Mouse (Mus musculus) liver, embryonic 11.5 days (tissue): Measurements from ENCODE around the gene Pde1c. TPM values are rescaled to one million over a fixed set of nuclear protein-coding genes. Genes with fewer than 3 reads are reported as not detected.
"Not testable (repeated sequence)": the region's sequence is repeated elsewhere in the genome, so short reads cannot be mapped to it uniquely, and the experiment has no call there.

Source experiments
- ATAC-seq: fragments of 200-750 bp; cut with Nextera tagmentation; replicated peaks from 2 replicates; pipeline ENCODE4 v1.8.0; 2017; ENCODE audit warnings: moderate number of reproducible peaks, mild to moderate bottlenecking, moderate TSS enrichment, moderate library complexity; ENCODE audit not compliant: low FRiP score
- DNase-seq: peaks from one replicate; pipeline ENCODE4 v3.0.0-alpha.2; 2017; ENCODE audit warnings: low spot score
- H3K27ac ChIP-seq: fragments of 300-500 bp; sonication (generic); 2 replicates; pipeline ENCODE4 v1.5.1; 2014; ENCODE audit warnings: mild to moderate bottlenecking, low read depth, low read length, control low read depth
- H3K27me3 ChIP-seq: fragments of 300-500 bp; sonication (generic); replicated peaks from 2 replicates; pipeline ENCODE4 v1.6.1; 2014; ENCODE audit warnings: low read length, mixed read lengths; ENCODE audit not compliant: control insufficient read depth, insufficient read depth
- H3K36me3 ChIP-seq: fragments of 300-500 bp; sonication (generic); 2 replicates; pipeline ENCODE4 v1.6.1; 2014; ENCODE audit warnings: mild to moderate bottlenecking, low read length, moderate library complexity, mixed read lengths; ENCODE audit not compliant: control insufficient read depth, insufficient read depth
- H3K4me1 ChIP-seq: fragments of 300-500 bp; sonication (generic); replicated peaks from 2 replicates; pipeline ENCODE4 v1.6.1; 2014; ENCODE audit warnings: low read length, mixed read lengths; ENCODE audit not compliant: control insufficient read depth, insufficient read depth
- H3K4me2 ChIP-seq: fragments of 300-500 bp; sonication (generic); 2 replicates; pipeline ENCODE4 v1.6.1; 2014; ENCODE audit warnings: mild to moderate bottlenecking, control low read depth, moderate library complexity
- H3K4me3 ChIP-seq: fragments of 300-500 bp; sonication (generic); 2 replicates; pipeline ENCODE4 v1.5.1; 2014; ENCODE audit warnings: low read depth, low read length, control low read depth
- H3K9ac ChIP-seq: fragments of 300-500 bp; sonication (generic); 2 replicates; pipeline ENCODE4 v1.6.1; 2014; ENCODE audit warnings: low read depth, low read length, control low read depth
- H3K9me3 ChIP-seq: fragments of 300-500 bp; sonication (generic); 2 replicates; pipeline ENCODE4 v1.6.1; 2016; ENCODE audit warnings: low read length, inconsistent platforms, mixed read lengths; ENCODE audit not compliant: control insufficient read depth
- WGBS: fragments of 180-500 bp; shearing (Covaris S2); extraction: QIAGEN DNeasy Blood & Tissue Kit; methylation state at CpG from one replicate; pipeline ENCODE4 v1.1.7; 2014; 5-methylcytosine and 5-hydroxymethylcytosine counted together
- polyA plus RNA-seq: library from polyadenylated mRNA; unstranded; fragments of >200 nt; fragmentation: Nextera tagmentation; extraction: Ambion mirVana; gene quantifications from 2 replicates; pipeline ENCODE4 v1.2.1, GENCODE M21; 2014

Pde1c gene
- polyA plus RNA-seq: 0.70 and 0.89 TPM in 2 replicates

DNA sequence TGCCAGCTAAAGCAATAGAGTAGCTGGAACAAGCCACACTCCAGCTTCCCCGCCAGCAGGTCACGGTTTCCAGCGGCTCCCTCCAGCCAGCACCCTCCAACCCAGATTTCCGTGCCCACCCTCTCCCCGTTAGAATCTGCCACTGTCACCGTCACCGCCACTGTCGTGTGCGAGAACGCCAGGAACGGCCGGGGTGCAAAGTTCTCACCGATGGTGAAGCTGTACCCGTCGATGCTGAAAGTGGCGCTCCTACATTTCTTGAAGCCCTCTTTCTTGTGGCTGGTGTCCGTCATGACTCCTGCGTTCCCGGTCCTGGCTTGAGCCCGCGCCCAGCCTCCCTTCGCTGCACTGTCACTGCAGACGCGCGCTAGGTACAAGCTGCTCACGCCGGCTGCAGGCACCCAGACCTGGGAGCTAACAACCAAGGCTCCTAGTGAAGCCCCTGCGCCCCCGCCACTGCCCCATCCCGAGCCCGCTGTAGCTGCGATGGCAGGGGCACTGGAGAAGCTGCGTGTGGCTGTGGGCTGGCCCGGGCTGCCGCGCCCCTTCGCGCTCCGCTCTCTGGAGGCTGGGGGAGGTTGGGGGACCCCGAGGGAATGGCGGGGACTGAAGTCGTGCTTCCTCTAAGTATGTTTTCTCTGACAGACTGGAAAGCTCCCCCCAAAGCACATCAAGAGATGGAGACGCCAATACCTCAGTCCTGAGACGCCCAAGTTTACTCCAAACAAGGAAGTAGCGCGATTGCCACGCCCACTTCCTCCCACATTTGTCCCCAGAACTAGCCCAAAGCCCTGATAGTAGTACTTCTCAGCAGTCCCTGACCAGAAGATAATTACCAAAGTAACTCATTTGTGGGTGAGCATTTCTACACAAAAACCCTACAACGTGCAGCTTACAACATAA lies at the start of gene Pde1c:
Pde1c (minus strand) TSS at position 634 of the 903 bp plus-strand sequence.
- no peaks in the 10 kb centered on the region for H3K4me1 ChIP-seq
- ATAC-seq (peak; percentile 77), DNase-seq (peak; percentile 64)
- H3K27ac ChIP-seq: no peak within 1 kb of the TSS
- no peaks in the 10 kb centered on the region for H3K9me3 ChIP-seq
- H3K27me3 ChIP-seq: peaks cover 6% of the 10 kb centered on the region; the same call in 1 of the 2 replicates
- WGBS: under 1% methylated on average over 48 of the region's 48 CpGs
- peak within 1 kb of the TSS; percentile 41 for H3K9ac ChIP-seq
- peak within 1 kb of the TSS; percentile 99 for H3K4me2 ChIP-seq
- peak within 1 kb of the TSS; percentile 64 for H3K4me3 ChIP-seq
- no peaks in the 10 kb centered on the region for H3K36me3 ChIP-seq

DNA sequence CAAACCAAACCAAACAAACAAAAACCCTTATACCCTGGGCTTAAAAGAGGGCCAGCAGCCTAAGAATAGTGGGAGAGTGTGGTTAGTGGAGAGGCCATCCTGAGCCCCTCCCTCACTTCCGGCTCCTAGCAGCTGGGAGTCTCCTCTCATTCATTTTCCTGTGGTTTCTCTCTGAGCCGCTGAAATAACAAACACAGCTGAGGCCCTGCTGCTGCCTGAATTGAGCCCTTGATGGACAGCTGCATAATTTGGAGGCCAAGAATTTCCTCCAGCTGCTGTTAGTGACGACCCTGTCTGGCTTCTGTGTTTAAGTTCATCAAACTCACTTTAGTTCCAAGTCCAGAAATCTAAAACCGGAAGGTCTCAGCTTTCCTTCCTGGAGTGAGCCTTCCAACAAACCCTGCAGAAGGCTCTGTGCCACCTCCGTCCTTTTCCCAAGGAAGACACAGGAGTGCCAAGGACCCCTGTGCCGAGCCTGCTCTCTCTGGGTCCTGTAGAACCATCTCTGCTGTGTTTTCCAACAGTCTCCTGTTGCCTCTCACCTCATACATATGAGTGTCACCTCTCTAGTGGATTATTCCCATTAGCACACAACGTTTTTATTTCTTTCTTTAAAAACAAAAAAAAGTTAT lies 48.2 kb upstream of the Pde1c start:
- ATAC-seq: peak; percentile 54

DNA sequence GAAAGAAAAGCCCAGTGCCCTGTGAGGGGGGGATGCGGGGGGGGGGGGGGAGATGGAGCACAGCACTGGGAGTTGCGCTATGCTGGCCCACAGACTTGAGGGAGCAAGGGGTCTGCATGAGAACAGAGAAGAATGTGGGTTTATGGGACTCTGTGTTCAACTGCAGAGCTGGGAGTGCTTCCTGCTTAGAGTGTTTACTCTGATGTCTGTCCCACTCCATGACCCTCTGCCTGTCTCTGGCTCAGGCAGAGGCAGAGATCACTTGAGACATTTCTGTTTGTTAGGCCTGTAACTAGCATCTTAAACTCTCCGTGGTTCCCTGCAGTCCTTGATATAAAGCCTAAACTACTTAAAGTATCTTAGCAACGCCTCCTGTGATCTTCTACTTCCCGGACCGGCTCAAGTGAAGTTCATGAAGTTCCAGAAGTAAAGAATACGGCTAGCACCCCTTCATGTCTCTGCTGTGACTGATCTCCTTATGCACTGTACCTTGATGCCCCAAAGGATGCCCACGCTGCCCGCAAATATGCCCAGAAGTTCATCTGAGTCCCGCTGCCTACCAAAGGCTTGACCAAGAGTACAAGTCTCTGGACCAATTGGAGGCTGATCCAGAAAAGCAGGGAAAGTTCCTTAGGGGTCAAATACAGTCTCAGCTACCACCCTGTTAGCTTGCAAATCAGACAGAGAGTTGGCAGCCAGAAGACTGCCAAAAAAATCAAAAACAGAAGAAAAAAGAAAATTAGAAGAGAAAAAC lies 47.5 kb upstream of the Pde1c start:
- no peak for ATAC-seq
- Histone ChIP-seq H3K9me3 (no peaks in the 10 kb centered on the region), H3K4me3 (no peak overlapping the region), H3K36me3 (no peaks in the 10 kb centered on the region), H3K9ac (no peak overlapping the region), H3K4me2 (no peak overlapping the region), H3K27me3 (no peaks in the 10 kb centered on the region), H3K27ac (0 out of 2 replicates have a peak overlapping the region, but pooled peaks have one; percentile 25), H3K4me1 (peaks cover 3% of the 10 kb centered on the region; the same call in 1 of the 2 replicates)
- DNase-seq: no peak
- WGBS: 70% methylated on average over 9 of the region's 10 CpGs

More for the DNA sequence above, 48.2 kb upstream of the Pde1c start:
- Histone ChIP-seq H3K36me3 (no peaks in the 10 kb centered on the region), H3K4me1 (peaks cover 3% of the 10 kb centered on the region; the same call in 1 of the 2 replicates), H3K27me3 (no peaks in the 10 kb centered on the region), H3K27ac (peak overlapping the region; percentile 19; the same call in 1 of the 2 replicates), H3K4me3 (no peak overlapping the region), H3K9ac (no peak overlapping the region), H3K4me2 (peak overlapping the region; percentile 25; the same call in 1 of the 2 replicates), H3K9me3 (no peaks in the 10 kb centered on the region)
- 15% methylated on average over 7 of the region's 7 CpGs for WGBS
- DNase-seq: peak; percentile 47

DNA sequence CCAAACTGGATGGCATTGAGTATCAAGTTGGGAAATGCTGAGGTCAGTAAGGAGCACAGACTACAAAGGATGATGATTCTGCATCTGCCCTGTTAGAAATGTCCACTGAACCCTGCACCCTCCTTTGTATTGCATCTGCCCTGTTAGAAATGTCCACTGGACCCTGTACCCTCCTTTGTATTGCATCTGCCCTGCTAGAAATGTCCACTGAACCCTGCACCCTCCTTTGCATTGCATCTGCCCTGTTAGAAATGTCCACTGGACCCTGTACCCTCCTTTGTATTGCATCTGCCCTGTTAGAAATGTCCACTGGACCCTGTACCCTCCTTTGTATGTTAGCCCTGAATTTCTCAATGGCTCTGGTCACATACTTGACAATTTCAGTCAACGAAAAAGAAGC lies 40.6 kb upstream of the Pde1c start:
- not testable (repeated sequence) for H3K4me3 ChIP-seq, H3K27me3 ChIP-seq, H3K4me1 ChIP-seq, DNase-seq, H3K36me3 ChIP-seq, H3K4me2 ChIP-seq, H3K9ac ChIP-seq, H3K9me3 ChIP-seq, H3K27ac ChIP-seq
- ATAC-seq: peak; percentile 67
- WGBS: 44% methylated on average over 1 of the region's 1 CpGs

DNA sequence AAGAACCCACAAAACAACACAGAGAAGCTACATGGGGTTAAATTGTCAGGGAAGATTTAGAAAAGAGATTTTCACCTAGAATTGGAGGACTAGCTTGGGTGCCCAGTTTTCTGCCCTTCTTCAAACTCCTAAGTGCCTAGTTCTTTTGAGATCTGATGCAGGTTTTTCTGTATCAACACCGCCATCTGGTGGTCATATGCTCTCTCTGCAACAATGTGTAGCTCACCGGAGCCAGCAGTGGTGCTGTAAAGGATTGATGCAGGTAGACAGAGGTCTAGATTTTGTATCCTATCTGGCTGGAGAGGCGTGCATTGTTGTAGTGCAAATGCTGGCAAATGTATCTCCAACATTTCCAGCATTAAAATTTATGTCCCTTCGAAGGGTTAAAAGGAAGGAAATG lies 39.4 kb upstream of the Pde1c start:
- WGBS: 5% methylated on average over 4 of the region's 4 CpGs
- no peaks in the 10 kb centered on the region for H3K27me3 ChIP-seq
- no peak overlapping the region for H3K9ac ChIP-seq
- DNase-seq: no peak
- H3K4me1 ChIP-seq: no peaks in the 10 kb centered on the region
- ATAC-seq: no peak
- no peak overlapping the region for H3K27ac ChIP-seq
- H3K36me3 ChIP-seq: no peaks in the 10 kb centered on the region
- no peak overlapping the region for H3K4me2 ChIP-seq
- H3K9me3 ChIP-seq: no peaks in the 10 kb centered on the region
- H3K4me3 ChIP-seq: no peak overlapping the region

DNA sequence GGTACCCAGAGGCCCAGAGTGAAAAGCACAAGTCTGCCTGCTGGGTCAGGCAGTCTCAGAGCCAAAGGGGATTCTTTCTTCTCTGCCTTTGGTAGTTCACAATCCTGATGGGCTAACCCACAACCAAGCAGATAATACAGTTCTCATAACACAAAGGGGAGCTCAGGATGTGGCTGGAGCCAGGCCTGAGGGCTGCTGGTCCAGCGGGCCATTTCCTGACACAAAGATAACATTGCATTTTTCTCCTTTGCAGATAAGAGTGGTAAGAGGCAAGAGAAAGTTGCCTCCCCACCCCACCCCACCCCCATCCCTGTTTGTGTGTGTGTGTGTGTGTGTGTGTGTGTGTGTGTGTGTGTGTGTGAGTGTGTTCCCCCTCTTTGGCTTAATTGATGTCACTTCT lies 10.7 kb upstream of the Pde1c start:
- Histone ChIP-seq H3K9ac (no peak overlapping the region), H3K4me3 (no peak overlapping the region), H3K27me3 (no peaks in the 10 kb centered on the region), H3K9me3 (no peaks in the 10 kb centered on the region), H3K36me3 (no peaks in the 10 kb centered on the region), H3K4me1 (0 out of 2 replicates have a peak, but pooled peaks cover 2% of the 10 kb centered on the region), H3K27ac (no peak overlapping the region), H3K4me2 (no peak overlapping the region)
- DNase-seq (no peak), ATAC-seq (peak; percentile 31; the same call in 1 of the 2 replicates)
- WGBS: 7% methylated on average over 1 of the region's 1 CpGs

DNA sequence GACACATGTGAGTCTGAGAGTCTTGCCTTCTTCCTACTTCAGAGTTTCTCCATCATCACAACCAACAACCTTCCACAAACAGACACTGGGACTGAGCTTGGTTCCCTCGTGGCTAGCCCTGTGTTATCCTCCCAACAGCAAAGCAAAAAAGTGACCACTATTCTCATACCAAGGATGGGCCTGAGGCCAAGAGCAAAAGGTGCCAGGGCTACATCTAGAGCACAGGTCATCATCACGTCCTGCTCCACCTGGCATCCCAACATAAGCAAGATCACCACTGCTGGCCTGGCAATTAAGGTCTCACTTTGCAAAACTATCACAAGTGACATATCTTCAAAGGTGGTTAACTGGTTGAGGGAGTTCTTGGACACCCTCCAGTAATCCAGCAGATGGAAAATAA lies 8.0 kb downstream of the Pde1c start:
- H3K4me1 ChIP-seq: no peaks in the 10 kb centered on the region
- H3K4me3 ChIP-seq: no peak overlapping the region
- no peaks in the 10 kb centered on the region for H3K36me3 ChIP-seq
- no peak overlapping the region for H3K27ac ChIP-seq
- no peaks in the 10 kb centered on the region for H3K9me3 ChIP-seq
- ATAC-seq: no peak
- no peaks in the 10 kb centered on the region for H3K27me3 ChIP-seq
- 63% methylated on average over 2 of the region's 2 CpGs for WGBS
- H3K9ac ChIP-seq: no peak overlapping the region
- H3K4me2 ChIP-seq: no peak overlapping the region
- DNase-seq: no peak

DNA sequence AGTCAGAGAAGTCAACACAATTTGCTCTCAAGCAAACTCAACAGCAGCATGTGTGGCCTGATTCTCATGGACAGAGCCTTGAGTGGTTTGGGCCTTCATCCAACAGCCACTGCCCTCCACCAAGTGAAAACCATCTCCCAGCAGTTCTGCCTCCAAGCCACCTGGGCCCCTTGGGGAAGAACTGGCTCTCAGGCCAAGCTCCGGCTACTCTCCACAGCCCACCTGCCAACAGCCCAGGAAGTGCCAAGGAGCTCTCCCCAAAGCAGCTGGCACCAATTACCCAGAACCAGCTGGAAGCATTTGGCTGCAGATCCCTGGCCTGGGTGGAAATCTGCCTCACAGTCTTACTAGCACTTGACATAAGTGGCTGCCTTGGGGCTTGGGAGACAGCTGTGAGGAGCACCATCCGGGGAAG lies 8.4 kb downstream of the Pde1c start:
- Histone ChIP-seq H3K9ac (no peak overlapping the region), H3K4me2 (no peak overlapping the region), H3K9me3 (no peaks in the 10 kb centered on the region), H3K27me3 (no peaks in the 10 kb centered on the region), H3K4me1 (no peaks in the 10 kb centered on the region), H3K27ac (no peak overlapping the region), H3K36me3 (no peaks in the 10 kb centered on the region), H3K4me3 (no peak overlapping the region)
- no peak for ATAC-seq
- no peak for DNase-seq
- 70% methylated on average over 2 of the region's 2 CpGs for WGBS
